Mouse (Mus musculus) lung, postnatal 0 days (tissue): Measurements from ENCODE around the gene Mybl2. TPM values are rescaled to one million over a fixed set of nuclear protein-coding genes. Genes with fewer than 3 reads are reported as not detected.

ENCODE experiments used
- ATAC-seq: fragments of 200-750 bp; cut with Nextera tagmentation; 2 replicates; pipeline ENCODE4 v1.8.0; 2017; ENCODE audit warnings: moderate library complexity
- DNase-seq: peaks from one replicate; pipeline ENCODE4 v3.0.0-alpha.2; 2016; ENCODE audit warnings: low spot score
- H3K27ac ChIP-seq: fragments of 300-500 bp; sonication (generic); 2 replicates; pipeline ENCODE4 v1.5.1; 2014; ENCODE audit warnings: antibody characterized with exemption, mild to moderate bottlenecking, low read length, mixed read lengths
- H3K27me3 ChIP-seq: fragments of 300-500 bp; sonication (generic); replicated peaks from 2 replicates; pipeline ENCODE4 v1.6.1; 2014; ENCODE audit warnings: low read length, mixed read lengths; ENCODE audit not compliant: insufficient read depth
- H3K36me3 ChIP-seq: fragments of 300-500 bp; sonication (generic); 2 replicates; pipeline ENCODE4 v1.6.1; 2014; ENCODE audit warnings: low read length, mixed read lengths; ENCODE audit not compliant: insufficient read depth
- H3K4me1 ChIP-seq: fragments of 300-500 bp; sonication (generic); 2 replicates; pipeline ENCODE4 v1.6.1; 2014; ENCODE audit warnings: antibody characterized with exemption, low read depth, low read length, mixed read lengths; ENCODE audit not compliant: insufficient read depth
- H3K4me2 ChIP-seq: fragments of 300-500 bp; sonication (generic); replicated peaks from 2 replicates; pipeline ENCODE4 v1.6.1; 2014; ENCODE audit warnings: low read depth, mild to moderate bottlenecking, low read length, moderate library complexity, mixed read lengths
- H3K4me3 ChIP-seq: fragments of 300-500 bp; sonication (generic); 2 replicates; pipeline ENCODE4 v1.5.1; 2014; ENCODE audit warnings: low read depth, low read length
- H3K9ac ChIP-seq: fragments of 300-500 bp; sonication (generic); replicated peaks from 2 replicates; pipeline ENCODE4 v1.6.1; 2014; ENCODE audit warnings: low read depth, mild to moderate bottlenecking
- H3K9me3 ChIP-seq: fragments of 300-500 bp; sonication (generic); 2 replicates; pipeline ENCODE4 v1.6.1; 2016; ENCODE audit warnings: low read length, mixed read lengths
- CTCF ChIP-seq: IDR thresholded peaks from 2 replicates; pipeline ENCODE4 v1.5.1; 2016; ENCODE audit warnings: antibody characterized with exemption, mild to moderate bottlenecking
- EP300 ChIP-seq: IDR thresholded peaks from 2 replicates; pipeline ENCODE4 v1.6.1; 2016; ENCODE audit warnings: antibody characterized with exemption, mild to moderate bottlenecking, control low read depth
- WGBS: fragments of 180-500 bp; shearing (Covaris S2); extraction: QIAGEN DNeasy Blood & Tissue Kit; methylation state at CpG from one replicate; pipeline ENCODE4 v1.1.7; 2014; 5-methylcytosine and 5-hydroxymethylcytosine counted together
- polyA plus RNA-seq: library from polyadenylated mRNA; unstranded; fragments of >200 nt; fragmentation: Nextera tagmentation; extraction: Ambion mirVana; gene quantifications from 2 replicates; pipeline ENCODE4 v1.2.1, GENCODE M21; 2015

The Mybl2 gene
- polyA plus RNA-seq, 1 experiment from 2014 or later = 1.8 TPM

- TF ChIP-seq EP300 (no peak), CTCF (no peak)
- ATAC-seq (no peak), DNase-seq (no peak)
- Histone ChIP-seq H3K36me3 (no peaks in the 10 kb centered on the region), H3K27ac (no peak within 1 kb of the TSS), H3K4me3 (no peak within 1 kb of the TSS), H3K4me2 (no peak within 1 kb of the TSS), H3K4me1 (no peaks in the 10 kb centered on the region), H3K9ac (no peak within 1 kb of the TSS), H3K27me3 (no peaks in the 10 kb centered on the region), H3K9me3 (no peaks in the 10 kb centered on the region)
- WGBS = 77% methylated on average over 9 of the region's 9 CpGs
These were observed 33.2 kb downstream of the Mybl2 start, which contains the start of gene Gtsf1l for GRCm38 (mm10) chr2:163087728-163088127. Gene Gtsf1l (minus strand): TSS chr2:163087855.

GRCm38 (mm10) chr2:163089475-163090123, 35.1 kb downstream of the Mybl2 start:
- Histone ChIP-seq H3K4me3 (no peak overlapping the region), H3K27me3 (no peaks in the 10 kb centered on the region), H3K27ac (no peak overlapping the region), H3K36me3 (no peaks in the 10 kb centered on the region), H3K4me1 (no peaks in the 10 kb centered on the region), H3K4me2 (no peak overlapping the region), H3K9ac (no peak overlapping the region), H3K9me3 (no peaks in the 10 kb centered on the region)
- ATAC-seq (no peak), DNase-seq (no peak)
- TF ChIP-seq EP300 (no peak), CTCF (peak; percentile 58)
- WGBS = 77% methylated on average over 5 of the region's 5 CpGs

GRCm38 (mm10) chr2:163094909-163095308, 40.4 kb downstream of the Mybl2 start:
- Histone ChIP-seq H3K4me2 (no peak overlapping the region), H3K9ac (no peak overlapping the region), H3K27me3 (no peaks in the 10 kb centered on the region), H3K9me3 (no peaks in the 10 kb centered on the region), H3K27ac (no peak overlapping the region), H3K36me3 (no peaks in the 10 kb centered on the region), H3K4me1 (no peaks in the 10 kb centered on the region), H3K4me3 (no peak overlapping the region)
- WGBS = 85% methylated on average over 9 of the region's 10 CpGs
- ATAC-seq (no peak), DNase-seq (no peak)
- TF ChIP-seq CTCF (no peak), EP300 (no peak)

GRCm38 (mm10) chr2:163095784-163096183, 41.3 kb downstream of the Mybl2 start:
- Histone ChIP-seq H3K4me1 (peaks cover 4% of the 10 kb centered on the region; the same call in 1 of the 2 replicates), H3K4me3 (no peak overlapping the region), H3K27ac (no peak overlapping the region), H3K9ac (no peak overlapping the region), H3K27me3 (no peaks in the 10 kb centered on the region), H3K9me3 (no peaks in the 10 kb centered on the region), H3K36me3 (no peaks in the 10 kb centered on the region), H3K4me2 (no peak overlapping the region)
- TF ChIP-seq EP300 = no peak
- no peak for TF ChIP-seq CTCF
- ATAC-seq = peak; percentile 57
- 9% methylated on average over 3 of the region's 3 CpGs for WGBS
- peak; percentile 61 for DNase-seq

DNA sequence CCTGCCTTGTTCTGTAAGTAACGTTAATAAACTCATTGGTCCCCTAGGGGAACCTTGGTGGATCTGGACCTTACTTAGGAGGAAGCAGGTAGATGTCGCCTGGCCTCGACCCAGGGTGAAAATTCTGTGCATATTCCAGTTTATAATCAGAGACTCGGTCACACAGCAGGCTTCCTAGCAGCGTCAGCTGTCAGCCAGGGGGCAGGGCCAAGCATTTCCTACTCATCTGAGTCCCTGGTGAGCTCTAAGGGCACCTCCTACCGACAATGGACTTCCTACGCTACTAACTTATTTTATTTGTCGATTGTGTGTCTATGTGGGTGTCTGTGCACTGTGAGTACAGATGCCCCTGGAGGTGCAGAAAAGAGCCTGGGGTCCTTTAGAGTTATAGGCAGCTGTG, 45.4 kb downstream of the Mybl2 start:
- 35% methylated on average over 8 of the region's 8 CpGs for WGBS
- Histone ChIP-seq H3K27me3 (no peaks in the 10 kb centered on the region), H3K4me2 (no peak overlapping the region), H3K9ac (no peak overlapping the region), H3K27ac (no peak overlapping the region), H3K36me3 (no peaks in the 10 kb centered on the region), H3K4me1 (peaks cover 4% of the 10 kb centered on the region; the same call in 1 of the 2 replicates), H3K4me3 (no peak overlapping the region), H3K9me3 (no peaks in the 10 kb centered on the region)
- peak; percentile 16 for DNase-seq
- peak; percentile 43 for TF ChIP-seq CTCF
- TF ChIP-seq EP300 = no peak
- ATAC-seq = no peak

DNA sequence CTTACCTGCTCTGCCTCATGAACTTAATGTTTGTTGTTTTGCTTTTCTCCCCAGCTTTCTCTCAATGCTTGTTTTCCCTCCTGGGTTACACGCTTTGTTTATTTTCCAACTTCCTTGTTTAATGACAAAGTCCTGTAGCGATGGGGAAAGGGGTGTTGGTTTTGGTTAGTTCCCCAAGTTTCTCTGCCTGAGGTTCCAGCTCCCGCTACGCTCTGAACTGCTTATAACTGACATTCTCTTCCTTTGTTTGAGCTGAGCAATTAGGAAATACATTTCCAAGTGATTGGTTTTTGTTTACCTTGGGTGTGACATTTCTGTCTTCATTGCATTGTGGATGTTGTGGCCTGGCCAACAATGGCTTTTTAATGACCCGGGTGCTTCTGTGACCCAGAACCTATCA, 46.1 kb downstream of the Mybl2 start:
- Histone ChIP-seq H3K36me3 (no peaks in the 10 kb centered on the region), H3K27ac (no peak overlapping the region), H3K4me1 (peaks cover 4% of the 10 kb centered on the region; the same call in 1 of the 2 replicates), H3K9me3 (no peaks in the 10 kb centered on the region), H3K4me3 (no peak overlapping the region), H3K4me2 (no peak overlapping the region), H3K27me3 (no peaks in the 10 kb centered on the region), H3K9ac (no peak overlapping the region)
- 33% methylated on average over 5 of the region's 5 CpGs for WGBS
- ATAC-seq (no peak), DNase-seq (peak; percentile 46)
- TF ChIP-seq EP300 = no peak
- no peak for TF ChIP-seq CTCF
